Mouse (Mus musculus) adipocyte (in vitro differentiated cells): Measurements from ENCODE around the gene Napsa.

ENCODE experiments used
- DNase-seq: peaks from one replicate; pipeline ENCODE4 v3.0.0-alpha.2; 2016; ENCODE audit warnings: low spot score

Napsa gene

GRCm38 (mm10) chr7:44596051-44596450 lies 23.9 kb downstream of the Napsa start:
- DNase-seq, result no peak

GRCm38 (mm10) chr7:44596996-44597538 lies 24.9 kb downstream of the Napsa start:
- no peak for DNase-seq

- DNase-seq, result no peak
Measured at GRCm38 (mm10) chr7:44597666-44598065, 25.5 kb downstream of the Napsa start.

GRCm38 (mm10) chr7:44598336-44598735 lies 26.2 kb downstream of the Napsa start:
- DNase-seq, result no peak

GRCm38 (mm10) chr7:44600691-44601262 lies 28.6 kb downstream of the Napsa start:
- DNase-seq, result no peak

GRCm38 (mm10) chr7:44601646-44602045 lies 29.5 kb downstream of the Napsa start:
- no peak for DNase-seq

- no peak for DNase-seq
Measured at GRCm38 (mm10) chr7:44602443-44602842, 30.3 kb downstream of the Napsa start.

- DNase-seq, result no peak
Measured at GRCm38 (mm10) chr7:44603186-44603855, 31.1 kb downstream of the Napsa start.

GRCm38 (mm10) chr7:44604139-44604606 lies 32.0 kb downstream of the Napsa start:
- DNase-seq, result peak; percentile 52

GRCm38 (mm10) chr7:44604619-44605018 lies 32.4 kb downstream of the Napsa start:
- no peak for DNase-seq

- DNase-seq, result no peak
Measured at GRCm38 (mm10) chr7:44605436-44605835, 33.3 kb downstream of the Napsa start.

GRCm38 (mm10) chr7:44606171-44606901 lies 34.2 kb downstream of the Napsa start:
- no peak for DNase-seq

- no peak for DNase-seq
Measured at GRCm38 (mm10) chr7:44612192-44612591, 40.0 kb downstream of the Napsa start.

- DNase-seq, result no peak
Measured at GRCm38 (mm10) chr7:44614041-44614688, 42.0 kb downstream of the Napsa start.

- DNase-seq, result no peak
Measured at GRCm38 (mm10) chr7:44615309-44615708, 43.1 kb downstream of the Napsa start.

GRCm38 (mm10) chr7:44615987-44616386 lies 43.8 kb downstream of the Napsa start:
- no peak for DNase-seq

- DNase-seq, result no peak
Measured at GRCm38 (mm10) chr7:44617059-44617458, 44.9 kb downstream of the Napsa start.

GRCm38 (mm10) chr7:44623714-44624542 lies 51.7 kb downstream of the Napsa start:
- DNase-seq, result no peak

- no peak for DNase-seq
Measured at GRCm38 (mm10) chr7:44624543-44624826, 52.3 kb downstream of the Napsa start.

- DNase-seq, result no peak
Measured at GRCm38 (mm10) chr7:44624828-44625227, 52.6 kb downstream of the Napsa start.

GRCm38 (mm10) chr7:44625241-44626067 lies 53.3 kb downstream of the Napsa start:
- no peak for DNase-seq
